Mouse (Mus musculus) ovary, postnatal 36 days (tissue): Measurements from ENCODE around the gene Ccr1.

Experiments used
- DNase-seq: peaks from one replicate; pipeline ENCODE4 v3.0.0; 2022; ENCODE audit warnings: low spot score, mixed read lengths

Ccr1 gene

DNA sequence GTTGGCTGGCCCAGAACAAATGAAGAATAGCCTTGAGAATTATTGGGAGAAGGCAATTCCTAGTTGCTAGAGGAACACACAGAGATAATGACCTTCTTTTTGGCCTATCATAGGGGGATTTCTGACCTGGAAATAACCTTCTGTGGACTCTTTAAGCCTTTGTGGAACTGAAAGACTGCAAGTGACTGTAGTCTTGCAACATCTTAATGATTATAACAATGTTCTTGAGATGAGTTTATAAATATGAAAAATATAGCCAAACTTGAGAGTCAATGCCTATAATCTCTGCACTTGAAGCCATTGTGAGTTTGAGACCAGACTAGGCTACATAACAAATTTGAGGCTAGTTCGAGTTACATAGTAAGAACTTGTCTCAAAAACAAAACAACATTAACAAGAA is 11.6 kb downstream of the Ccr1 start:
- no peak for DNase-seq

DNA sequence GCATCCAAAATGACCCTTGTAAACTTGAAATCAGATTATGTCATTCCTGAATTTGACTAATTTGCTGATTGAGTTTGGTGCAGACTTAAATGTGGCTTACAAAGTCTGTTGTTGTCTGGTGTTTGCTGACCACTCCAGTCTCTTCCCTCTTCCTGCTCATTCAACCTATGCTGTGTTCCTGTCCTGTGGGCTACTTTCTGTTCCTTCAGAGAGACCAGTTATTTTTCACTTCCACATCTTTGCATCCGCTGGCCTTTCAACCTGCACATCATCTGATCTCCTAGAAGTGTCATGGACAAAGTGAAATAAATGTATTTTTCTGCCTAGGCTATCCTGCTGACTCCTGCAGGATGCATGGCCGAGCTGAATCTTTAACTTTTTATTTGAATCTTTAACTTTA is 14.9 kb downstream of the Ccr1 start:
- no peak for DNase-seq

DNA sequence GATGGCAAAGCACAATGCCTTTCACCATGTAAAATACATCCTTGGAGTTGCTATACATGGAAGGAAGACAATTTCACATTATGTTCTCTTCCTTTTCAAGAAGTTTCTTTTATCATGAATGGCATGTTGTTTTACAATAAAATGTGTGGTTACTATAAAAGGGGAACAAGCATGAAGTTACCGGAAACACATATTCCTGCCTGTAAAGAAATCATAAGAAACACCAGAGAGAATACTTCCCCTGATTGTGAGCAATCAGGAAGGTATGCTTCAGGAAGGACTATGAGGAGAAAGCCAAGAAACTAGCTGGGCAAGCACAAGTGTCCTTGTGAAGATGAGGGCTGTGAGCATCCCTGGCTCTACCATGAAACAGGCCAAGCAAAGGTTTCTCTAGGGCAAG is 17.3 kb downstream of the Ccr1 start:
- DNase-seq: no peak

DNA sequence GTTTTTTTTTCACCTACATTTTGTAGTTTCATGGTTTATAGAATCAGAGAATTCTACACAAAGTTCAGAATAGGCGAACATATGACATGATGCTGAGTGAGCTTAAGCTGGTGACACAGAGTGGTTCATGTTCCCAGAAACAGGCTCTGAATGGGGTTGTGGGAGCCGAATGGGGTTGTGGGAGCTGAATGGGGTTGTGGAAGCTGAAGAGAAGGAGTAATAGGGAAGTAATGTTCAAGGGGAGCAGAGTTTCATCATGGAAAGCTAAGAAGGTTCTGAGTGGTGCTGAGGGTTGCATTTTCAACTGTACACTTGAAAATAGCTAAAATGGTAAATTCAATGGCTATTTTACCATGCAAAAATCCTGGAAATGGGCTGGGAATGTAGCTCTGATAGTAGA is 19.1 kb downstream of the Ccr1 start:
- DNase-seq: no peak

DNA sequence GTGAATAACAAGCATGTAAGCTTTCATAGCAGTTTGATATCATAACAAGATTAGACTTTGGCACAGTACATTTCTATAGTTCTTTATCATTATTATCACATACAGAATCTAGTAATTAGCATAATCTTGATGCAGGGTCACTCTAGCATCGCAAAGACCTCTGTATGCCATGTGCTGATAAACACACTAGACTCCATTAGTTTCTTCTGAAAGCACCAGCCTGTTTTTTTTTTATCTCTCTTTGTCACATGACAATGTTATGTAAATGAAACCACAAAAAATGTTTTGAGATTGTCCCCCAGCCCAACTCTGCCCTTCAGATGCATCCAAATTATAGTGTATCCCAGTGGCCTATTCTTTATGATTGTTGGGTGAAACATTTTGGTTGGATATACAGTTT is 20.7 kb downstream of the Ccr1 start:
- no peak for DNase-seq

DNA sequence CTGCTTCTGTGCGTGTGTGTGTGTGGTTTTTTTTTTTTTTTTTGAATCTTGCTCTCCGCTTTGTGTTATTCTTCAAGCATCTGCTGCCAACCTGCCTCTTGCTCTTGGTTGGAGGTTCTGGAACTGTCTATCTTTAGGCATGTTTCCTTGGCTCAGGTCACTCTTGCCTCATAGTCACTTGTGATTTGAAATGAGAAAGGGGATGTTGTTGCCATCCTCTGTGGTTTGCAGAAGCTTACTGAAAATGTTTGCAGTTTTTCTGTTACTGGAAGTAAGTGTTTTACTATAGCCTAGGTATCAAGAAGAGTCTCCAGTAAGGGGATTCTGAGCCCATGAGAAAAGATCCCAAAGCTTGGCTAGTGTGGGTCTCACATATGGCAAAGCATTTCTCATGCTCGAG is 26.5 kb downstream of the Ccr1 start:
- no peak for DNase-seq

DNA sequence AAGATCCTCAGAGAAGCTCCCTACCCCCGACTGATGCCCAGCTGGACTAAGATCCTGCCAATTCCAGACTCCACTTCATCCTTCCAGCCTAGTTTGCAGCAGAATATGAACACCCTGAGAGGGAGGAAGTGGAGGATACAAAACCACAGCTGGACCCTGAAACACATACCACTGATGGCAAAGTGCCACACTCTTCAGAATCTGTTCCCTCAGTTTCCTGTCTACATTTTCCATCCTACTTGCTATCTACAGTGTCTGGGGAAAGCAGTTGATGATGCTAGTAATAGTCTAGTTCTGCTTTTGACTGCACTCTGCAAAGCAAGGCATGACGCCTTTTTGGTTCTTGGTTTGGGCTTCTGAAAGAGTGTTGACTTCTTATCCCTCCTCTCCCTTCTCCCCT is 27.2 kb downstream of the Ccr1 start:
- no peak for DNase-seq

DNA sequence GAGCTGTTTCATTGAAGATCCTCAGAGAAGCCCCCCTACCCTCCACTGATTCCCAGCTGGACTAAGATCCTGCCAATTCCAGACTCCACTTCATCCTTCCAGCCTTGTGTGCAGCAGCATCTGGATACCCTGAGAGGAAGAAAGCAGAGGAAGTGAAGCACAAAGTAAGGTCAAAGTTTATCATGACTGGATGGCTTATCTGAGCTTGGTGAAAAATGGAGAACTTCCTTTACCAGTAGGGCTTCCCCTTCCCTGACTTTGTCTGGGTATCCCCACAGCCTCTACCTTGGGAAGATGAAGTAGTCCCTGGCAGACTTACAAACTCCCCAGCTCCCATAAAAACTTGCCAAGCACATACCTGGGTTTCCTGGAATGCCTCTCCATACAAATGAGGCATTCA is 27.9 kb downstream of the Ccr1 start:
- no peak for DNase-seq

DNA sequence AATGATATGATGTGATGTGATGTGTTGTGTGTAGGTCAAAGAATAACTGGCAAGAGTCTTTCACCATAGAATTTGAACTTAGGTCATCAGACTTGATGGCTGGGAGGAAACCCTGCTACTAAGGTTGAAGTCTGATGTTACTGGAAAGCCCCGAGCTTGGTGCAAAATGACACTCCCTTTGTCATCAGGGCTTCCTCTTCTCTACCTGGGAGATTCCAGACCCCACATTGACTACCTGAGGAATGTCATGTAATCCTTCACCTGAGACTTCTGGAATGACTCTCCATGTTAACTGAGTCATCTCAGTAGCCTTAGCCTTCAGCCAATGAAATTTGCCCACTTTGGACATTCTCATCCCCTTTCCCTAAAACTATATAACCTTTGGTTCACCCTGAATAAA is 28.3 kb downstream of the Ccr1 start:
- DNase-seq: no peak

DNA sequence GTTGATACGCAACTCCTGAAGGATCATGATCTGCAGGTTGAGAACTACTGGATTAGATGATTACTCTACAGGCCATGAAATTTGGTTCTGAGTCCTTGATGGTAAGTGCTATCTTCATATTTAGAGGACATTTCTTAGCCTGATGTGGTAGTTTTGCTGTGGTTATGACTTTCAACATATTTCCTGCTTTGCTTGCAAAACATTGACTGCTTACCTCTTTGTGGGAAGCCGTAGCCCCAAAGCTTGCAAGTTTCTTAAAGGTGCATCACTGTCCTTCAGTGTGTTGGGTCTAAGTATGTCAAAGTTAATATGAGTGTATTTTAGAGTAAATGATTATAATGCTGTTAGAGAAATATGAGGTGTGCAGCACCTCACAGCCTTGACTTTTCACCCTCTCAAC is 30.5 kb downstream of the Ccr1 start:
- no peak for DNase-seq

DNA sequence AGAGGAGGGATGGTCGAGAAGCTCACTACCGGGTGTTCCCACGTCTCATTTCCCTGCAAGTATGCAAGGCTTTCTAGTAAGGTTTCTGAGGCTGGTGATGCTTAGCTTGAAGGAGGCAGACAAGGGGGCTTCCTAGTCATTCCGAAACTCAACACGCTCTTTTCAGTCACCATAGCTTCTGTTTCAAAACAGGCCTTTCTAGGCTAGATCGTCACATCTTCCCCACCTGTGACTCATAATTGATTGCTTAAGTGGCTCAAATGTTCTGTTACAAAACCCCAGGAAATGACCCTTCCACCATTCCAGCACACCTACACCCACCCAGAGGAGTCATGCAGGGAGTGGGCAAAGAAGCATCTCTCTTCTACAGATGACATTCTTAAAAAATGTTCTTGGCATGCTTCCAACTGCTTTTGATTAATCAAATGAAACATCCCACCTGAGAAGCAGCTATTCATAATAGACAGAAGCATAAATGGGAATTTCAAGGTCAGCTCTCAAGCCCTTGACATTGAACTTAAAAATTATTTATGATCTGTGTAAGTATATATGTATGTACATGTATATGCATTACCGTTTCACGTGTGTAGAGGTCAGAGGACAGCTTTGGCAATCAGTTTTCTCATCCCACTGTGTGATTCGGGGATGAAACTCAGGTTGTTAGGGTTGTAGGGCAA is 31.8 kb downstream of the Ccr1 start:
- DNase-seq: no peak

DNA sequence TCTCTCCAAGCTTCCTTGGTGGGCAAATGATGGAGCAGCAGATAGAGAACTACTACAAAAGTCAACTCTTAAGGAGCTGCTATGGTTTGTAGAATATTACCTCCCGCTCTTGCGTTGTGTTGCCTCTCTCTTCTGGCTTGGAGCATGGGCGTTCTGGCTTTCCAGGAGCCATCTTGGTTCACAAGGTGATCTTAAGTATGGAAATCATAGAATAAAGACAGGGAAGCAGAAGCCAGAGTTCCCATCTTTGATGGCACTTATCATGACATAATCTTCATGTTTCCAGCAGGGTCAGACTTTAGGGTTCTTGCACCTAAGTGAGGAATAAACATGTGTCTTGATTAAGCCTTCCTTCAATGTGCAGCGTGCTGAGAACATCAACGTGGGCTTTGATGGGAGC is 32.7 kb downstream of the Ccr1 start:
- DNase-seq: no peak

DNA sequence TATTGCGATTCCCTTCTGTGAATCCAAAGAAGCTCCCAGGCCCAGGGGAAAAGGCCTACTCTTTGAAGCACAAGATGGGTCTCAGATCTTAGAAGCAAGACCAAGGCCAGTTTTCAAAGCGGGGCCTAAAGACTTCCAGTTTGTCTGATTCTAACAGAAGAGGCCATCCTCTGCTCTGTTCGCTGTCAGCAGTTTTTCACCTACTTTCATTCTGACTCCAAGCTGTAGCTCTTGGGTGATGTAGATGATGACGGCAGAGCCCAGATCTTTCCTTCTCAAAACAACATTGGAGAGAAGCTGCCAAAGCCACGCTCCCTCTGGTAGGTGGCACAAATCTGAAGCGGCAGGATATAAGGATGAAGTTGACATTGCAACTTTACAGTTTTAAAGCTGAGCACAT is 33.1 kb downstream of the Ccr1 start:
- no peak for DNase-seq

DNA sequence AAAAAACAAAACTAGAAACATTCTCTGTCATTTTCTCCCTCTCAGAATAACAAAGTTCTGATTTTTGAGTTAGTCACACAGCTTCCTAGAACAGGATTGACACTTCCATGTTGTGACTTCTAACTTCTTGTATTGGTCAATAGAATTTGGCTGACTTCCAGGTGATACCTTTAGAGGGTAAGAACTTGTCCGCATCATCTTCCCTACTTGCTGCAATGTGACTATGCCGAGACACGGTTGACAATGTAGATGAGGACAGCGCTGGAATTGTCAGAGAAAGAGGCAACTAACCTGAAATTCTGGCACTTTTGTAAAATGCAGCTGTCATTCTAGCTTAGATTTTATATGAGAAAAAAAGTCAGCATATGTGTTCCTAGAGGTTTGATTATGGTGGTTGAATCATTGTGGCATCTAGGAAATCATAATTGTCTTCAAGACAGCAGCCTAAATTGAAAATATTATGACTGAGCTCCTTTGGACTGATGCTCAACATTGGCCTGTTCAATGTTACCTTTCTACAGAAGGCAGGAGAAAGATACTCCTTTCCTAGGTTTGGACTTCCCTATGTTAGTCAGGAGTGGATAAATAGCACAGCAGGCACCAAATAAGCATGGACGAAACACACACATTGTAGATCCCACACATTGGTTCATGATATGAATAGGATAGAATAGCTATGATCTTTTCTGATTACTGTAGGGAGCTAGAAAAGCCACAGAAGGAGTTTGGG is 34.6 kb downstream of the Ccr1 start:
- DNase-seq: no peak

DNA sequence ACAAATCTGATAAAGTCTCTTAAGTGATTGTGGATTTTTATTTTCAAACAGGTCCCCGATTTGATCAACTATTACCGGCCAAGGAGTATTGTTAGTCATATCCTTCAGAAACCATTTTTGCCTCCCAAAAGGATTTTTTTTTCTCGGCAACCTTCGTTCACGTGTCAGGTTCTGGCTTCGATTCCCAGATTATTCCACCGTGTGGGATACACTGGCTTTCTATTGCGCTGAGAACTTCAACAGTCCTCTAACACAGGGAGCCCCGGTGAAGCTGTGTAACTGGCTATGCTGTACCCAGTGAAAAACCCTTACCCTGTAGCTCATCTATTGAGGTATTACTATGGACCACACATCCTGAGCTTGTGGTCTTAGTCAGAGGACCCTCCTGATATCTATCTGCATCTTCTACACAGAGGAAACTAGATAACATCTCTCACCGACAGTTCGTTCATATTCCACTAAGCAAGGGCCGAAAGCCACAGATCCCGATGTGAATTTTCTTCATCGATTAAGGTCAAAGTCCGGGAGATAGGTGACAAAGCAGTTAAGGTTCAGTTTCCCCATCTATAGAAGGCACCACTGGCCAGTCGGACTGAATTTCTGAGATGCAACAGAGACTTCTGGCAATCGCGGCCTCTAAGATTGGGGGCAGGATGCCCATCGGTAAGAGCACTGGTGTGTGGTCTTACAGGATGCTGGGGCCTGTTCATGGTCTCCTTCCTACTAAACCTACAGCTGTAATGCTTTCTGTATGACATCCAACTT is 35.4 kb downstream of the Ccr1 start:
- DNase-seq: no peak

DNA sequence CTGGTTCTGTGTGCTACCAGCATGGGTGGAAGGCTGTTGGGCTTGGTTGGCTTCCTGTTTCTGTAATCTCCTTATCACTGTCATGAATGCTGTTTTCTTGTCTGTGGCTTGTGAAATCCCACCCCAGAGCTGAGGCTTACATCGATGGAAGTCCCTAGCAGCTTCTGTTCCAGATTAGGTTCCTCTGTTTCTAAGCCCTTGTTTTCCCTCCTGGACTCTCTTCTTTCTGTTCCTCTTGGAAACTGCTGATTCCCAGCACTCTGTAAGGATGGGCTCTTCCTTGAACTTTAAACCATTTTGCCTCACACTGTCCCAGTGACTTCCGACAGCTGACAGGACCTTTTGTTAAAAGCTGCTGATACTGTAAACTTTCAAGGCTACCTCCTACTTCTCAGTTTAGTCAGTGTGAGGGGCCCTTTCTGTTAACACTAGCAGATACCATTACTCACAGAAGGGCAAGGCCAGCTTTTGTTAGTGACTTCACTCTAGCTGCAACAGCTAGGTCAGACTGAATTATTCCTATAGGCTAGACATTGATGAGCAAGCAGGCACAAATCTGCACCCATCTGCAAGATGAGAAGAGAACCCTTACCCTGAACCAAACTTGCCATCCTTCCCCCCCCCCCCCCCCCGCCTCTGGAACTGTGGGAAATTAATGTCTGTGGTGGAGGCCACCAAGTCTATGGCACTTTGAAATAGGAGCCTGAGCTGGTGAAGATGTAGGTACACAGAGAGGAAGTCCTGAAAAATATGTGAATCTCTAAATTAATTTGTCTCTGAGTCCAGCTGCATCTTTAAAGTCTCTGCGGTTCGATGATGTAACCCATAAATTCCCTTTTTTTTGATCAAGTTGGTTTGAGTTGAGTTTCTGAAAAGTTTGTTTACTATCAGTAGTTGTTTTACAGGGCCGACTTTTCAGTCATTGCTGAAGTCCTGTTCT is 36.5 kb downstream of the Ccr1 start:
- DNase-seq: no peak

DNA sequence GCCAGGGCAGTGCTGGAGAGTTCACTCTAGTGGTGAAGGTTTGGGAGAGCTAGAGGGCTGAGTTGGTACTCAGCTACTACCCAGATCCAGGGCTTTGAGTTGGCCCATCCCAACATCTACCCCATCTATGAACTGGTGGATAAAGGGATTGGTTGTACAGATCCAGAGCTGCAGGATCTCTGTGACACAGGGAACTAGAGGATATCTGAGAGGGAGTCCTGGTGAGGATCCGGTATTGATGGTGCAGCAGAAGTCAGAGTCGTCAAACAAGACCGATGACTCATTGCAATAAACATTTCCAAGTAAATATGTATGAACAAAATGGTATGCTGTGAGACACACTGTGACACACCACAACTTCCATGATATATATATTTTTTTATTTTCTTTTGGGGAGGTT is 37.6 kb downstream of the Ccr1 start:
- no peak for DNase-seq

DNA sequence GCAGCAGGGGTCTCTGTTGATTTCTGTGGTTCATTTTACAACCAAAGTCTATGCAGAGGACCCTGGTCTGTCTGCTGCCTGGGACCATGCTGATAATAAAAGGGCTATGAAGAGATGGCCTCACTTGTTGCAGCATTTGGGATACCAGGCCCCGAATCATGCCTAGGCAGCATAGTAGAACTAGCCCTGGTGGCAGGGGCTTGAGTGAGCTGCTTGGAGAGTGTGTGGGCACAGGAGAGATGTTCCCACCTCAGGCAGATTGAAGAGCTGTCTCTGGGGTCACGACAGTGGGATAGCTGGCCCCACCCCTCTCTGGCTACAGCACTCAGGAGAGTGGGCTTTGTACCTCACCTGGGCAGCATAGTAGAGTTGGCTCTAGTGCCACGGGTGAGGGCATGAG is 38.0 kb downstream of the Ccr1 start:
- no peak for DNase-seq

DNA sequence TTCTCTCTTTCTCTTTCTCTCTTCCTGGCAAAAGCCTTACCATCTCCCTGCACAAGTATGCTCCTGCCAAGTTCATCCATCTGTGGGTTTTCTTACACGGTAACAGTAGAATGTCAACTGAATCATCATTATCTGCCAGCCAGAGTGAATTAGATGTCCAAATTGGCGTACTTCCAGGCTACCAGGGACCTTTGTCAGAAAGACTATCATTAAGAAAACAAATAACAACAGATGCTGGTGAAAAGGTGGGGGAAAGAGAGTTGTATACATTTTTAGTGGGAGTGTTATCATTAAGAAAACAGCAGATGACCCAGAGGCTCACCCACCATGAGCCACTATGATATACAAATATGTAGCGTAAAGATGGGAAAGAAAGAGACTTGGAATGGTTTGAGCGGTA is 38.6 kb downstream of the Ccr1 start:
- no peak for DNase-seq

DNA sequence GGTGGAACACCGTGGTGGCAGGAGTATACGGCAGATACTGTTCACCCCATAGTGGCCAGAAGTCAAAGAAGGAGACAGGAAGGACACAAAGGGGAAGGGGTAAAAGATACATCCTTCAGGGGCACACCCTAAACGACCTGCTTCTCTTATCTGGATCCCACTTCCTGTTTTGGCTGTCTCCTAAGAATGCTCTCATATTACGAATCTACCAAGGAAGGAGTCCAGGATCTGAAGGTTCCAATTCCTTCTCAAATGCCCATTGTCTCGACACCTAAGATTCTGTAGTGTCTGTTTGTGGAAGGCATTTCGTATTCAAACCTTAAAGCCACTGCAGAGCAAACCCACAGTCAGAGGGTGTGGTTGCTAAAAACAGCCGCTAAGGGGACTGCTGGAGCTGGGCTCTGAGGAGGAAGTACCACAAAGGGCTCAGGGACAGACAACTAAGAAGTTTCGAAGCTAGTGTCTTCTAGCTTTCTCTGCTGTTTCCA is 39.7 kb downstream of the Ccr1 start:
- no peak for DNase-seq

DNA sequence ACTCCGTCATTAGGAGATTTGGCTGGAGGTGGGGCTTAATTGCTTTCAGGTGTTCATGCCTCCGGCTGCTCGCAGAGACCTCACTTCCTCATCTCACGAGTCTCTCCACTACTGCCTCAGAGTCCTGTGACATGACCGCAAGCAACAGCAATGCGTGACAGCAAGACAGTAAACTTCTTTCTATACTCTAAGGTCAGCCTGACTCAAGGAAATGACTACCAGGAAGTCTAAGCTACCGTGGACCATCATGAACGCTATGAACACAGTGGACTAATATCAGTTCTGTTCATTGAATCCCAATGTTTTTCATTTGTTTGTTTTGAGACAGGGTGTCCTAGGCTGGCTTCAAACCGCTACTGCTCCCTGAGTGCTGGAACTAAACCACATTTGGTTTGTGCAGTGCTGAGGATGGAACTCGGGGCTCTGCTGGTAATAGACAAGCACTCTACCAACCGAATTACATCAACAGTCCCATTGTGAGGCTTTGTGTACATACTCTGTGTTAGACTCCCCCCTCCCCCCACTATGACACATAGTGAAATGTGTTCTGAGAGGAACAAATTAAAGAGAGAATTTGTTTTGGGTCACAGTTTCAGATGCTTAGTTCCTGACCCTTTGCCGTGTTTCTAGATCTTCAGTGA is 40.3 kb downstream of the Ccr1 start:
- DNase-seq: no peak
